In genomic region chr6:38131801-38132231, GRCm38 (mm10) we compare ENCODE assay signal across 10 mouse cellular contexts. TPM values are rescaled to one million over a fixed set of nuclear protein-coding genes. Genes with fewer than 3 reads are reported as not detected.
DNase-seq lines count a peak whose midpoint lies in the region; ATAC-seq lines count a peak whose summit lies in the region.
"Had no signal": no experiment of that assay in that cellular context is flagged by ENCODE, and none has a peak within 500 bp of the region (broad histone marks: within the 10 kb centered on the region; RNA-seq: fewer than 3 reads in every experiment).

No protein-coding gene starts in this region.

- H3K9me3 ChIP-seq in kidney, embryonic 15.5 days (replicated peaks): 0 out of 2 replicates have a peak, but pooled peaks cover 3% of the 10 kb centered on the region

- peak; percentile 67 for DNase-seq in kidney, adult 18-20 months
- DNase-seq in adrenal gland, adult 2 months: peak; percentile 88
- DNase-seq in gastrocnemius, postnatal 25 days: peak; percentile 41
- peak; percentile 72 to 81 for DNase-seq in kidney, postnatal 36 days
- no peak for DNase-seq in layer of hippocampus, adult 9-10 months (ENCODE audit: low spot score)
- DNase-seq in natural killer cell, adult 2 months (ENCODE audit: low spot score in 2 of 2): no peak
- no peak for DNase-seq in spleen, postnatal 10 days (ENCODE audit: low spot score in 2 of 2)

- no peak overlapping the region for H3K9ac ChIP-seq in kidney, embryonic 15.5 days

- no peak for ATAC-seq in kidney, embryonic 15.5 days (replicated peaks; ENCODE audit: low FRiP score)

- H3K27ac ChIP-seq in kidney, embryonic 15.5 days: no peak overlapping the region

- no peaks in the 10 kb centered on the region for H3K4me1 ChIP-seq in kidney, embryonic 15.5 days

- no peak overlapping the region for H3K4me2 ChIP-seq in kidney, embryonic 15.5 days

- H3K4me3 ChIP-seq in kidney, embryonic 15.5 days (replicated peaks): no peak overlapping the region

- peaks cover 60% of the 10 kb centered on the region for H3K36me3 ChIP-seq in kidney, embryonic 15.5 days

- no peaks in the 10 kb centered on the region for H3K27me3 ChIP-seq in kidney, embryonic 15.5 days

- WGBS in kidney, embryonic 15.5 days: 66% methylated on average over 4 of the region's 4 CpGs

RNA-seq across cellular contexts. Expression of gene Atp6v0a4, which starts 7.4 kb away (rescaled TPM):
- 12.0 and 12.6 TPM in 2 replicates for polyA plus RNA-seq in kidney, embryonic 15.5 days (2015; fragmentation: Nextera tagmentation; extraction: Ambion mirVana)
- total RNA-seq in adrenal gland, adult 2 months (2021): 1 to 10 TPM; 2.0 to 2.4 TPM
- polyA plus RNA-seq in adrenal gland, adult 2 months (2012; rRNA removed): 0.12 and 0.32 TPM in 2 replicates
- total RNA-seq in gastrocnemius, postnatal 25 days (2021): 1 to 10 TPM in 1 of 2 experiments, under 1 TPM in 1; 0.72 to 1.1 TPM
- polyA plus RNA-seq: small intestine, adult 2 months had no signal

RNA-seq across cellular contexts. Expression of gene Tmem213, which starts 22.8 kb away (rescaled TPM):
- polyA plus RNA-seq in kidney, embryonic 15.5 days (2015; fragmentation: Nextera tagmentation; extraction: Ambion mirVana): 37.4 and 43.5 TPM in 2 replicates
- not detected for total RNA-seq in adrenal gland, adult 2 months (2021)
- polyA plus RNA-seq in adrenal gland, adult 2 months (2012; rRNA removed): not detected in 2 replicates
- total RNA-seq in gastrocnemius, postnatal 25 days (2021): not detected
- total RNA-seq: liver, adult 2 months had no signal
- polyA plus RNA-seq: liver, adult 2 months; small intestine, adult 2 months had no signal

Comparison
In these comparisons a context has a peak if more than half of its experiments do, and no peak if none do; other contexts are left out.
1. DNase-seq: peak in kidney, adult 18-20 months (single experiment), adrenal gland, adult 2 months (single experiment), gastrocnemius, postnatal 25 days (single experiment) and kidney, postnatal 36 days (2 of 2); none in layer of hippocampus, adult 9-10 months (single experiment), natural killer cell, adult 2 months (0 of 2) and spleen, postnatal 10 days (0 of 2).